Mouse (Mus musculus) spleen, postnatal 36 days (tissue): ENCODE measurements at regions not wholly inside any gene's neighbourhood (a gene's known extent, or its start where the extent isn't known, plus 50 kb on each side); places are given as distances from the start of the nearest gene placed in this dataset.

Experiments
- DNase-seq, 2 experiments: peaks; one replicate each; pipeline ENCODE4 v3.0.0; 2022; ENCODE audit warnings: low spot score in 2 of 2, mixed read lengths in 1 of 2

GRCm38 (mm10) chr2:172613891-172614391 is 64.5 kb downstream of the Tfap2c start:
- DNase-seq = no peak

DNA sequence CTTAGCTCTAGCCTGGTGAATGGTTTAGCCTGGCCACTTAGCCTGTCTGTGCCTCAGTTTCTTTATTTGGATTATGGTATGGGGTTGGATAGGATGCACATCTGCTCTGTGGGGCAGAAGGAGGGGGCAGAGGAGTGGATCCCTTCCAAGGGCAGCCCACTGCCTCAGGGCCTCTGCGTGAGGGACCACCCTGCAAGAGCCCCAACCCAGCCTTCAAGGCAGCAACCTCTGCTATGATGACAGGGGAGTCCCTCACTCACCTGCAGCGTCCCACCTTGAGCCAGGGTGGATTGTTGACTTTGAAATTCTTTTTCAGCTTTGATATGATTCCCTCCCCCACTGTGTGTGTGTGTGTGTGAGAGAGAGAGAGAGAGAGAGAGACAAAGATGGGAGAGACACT is 65.8 kb downstream of the Tfap2c start:
- DNase-seq = no peak

DNA sequence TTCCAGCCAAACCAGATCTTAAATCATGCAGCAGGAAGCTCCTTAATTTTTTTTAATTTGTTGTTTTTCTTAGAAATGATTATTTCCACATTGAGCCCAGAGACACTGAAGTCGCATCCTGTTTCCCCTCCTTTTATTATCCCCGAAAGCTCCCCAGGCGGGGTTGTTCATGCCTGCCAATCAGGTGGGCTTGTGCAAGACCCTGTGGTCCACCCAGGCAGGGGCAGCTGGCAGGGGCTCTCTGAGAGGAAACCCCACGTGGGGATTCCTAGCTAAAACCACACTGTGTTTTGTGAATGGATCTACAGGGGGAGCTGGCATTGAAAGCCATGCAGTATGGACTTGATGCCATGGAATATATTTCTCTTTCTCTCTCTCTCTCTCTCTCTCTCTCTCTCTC is 66.2 kb downstream of the Tfap2c start:
- no peak for DNase-seq

DNA sequence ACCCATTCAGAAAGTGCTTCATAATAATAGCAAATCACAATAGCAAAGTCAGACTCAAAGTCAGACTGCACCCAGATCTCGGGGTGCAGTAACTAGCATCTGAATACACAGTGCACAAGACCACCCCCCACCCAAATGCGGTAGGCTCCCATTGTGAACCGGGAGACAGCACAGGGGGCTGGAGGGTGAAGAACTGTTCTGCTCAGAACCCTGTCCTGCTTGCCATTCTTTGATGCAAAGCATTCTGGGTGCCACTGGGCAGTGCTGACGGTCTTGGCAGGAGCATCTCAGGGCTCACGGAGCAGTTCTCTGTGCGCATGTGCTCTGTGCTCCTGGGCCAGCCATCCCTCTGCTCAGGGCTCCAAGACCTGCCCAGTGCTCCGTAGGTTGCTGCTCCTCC is 69.8 kb downstream of the Tfap2c start:
- no peak for DNase-seq

- no peak for DNase-seq
These were observed 70.6 kb downstream of the Tfap2c start for GRCm38 (mm10) chr2:172620001-172620400.

DNA sequence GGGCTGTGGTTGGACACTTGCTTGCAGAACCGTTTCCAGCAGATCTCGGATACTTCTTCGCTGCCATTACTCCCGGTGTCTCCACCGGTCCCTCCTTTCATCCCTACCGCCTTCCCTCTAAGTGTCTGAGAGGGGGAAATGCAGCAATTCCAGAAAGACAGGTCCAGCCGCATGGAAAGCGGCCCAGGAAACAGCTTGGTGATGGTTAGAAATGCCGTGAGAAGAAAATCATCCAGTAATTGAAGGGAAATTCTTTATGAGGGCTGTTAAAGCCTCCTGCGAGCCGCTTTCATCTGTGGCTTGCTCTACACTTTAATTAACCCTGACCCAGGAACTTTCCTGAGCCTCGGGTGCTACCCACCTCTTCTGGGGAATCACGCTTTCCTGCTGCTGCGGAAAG is 74.3 kb downstream of the Tfap2c start:
- no peak for DNase-seq

GRCm38 (mm10) chr2:172627353-172628306 is 78.2 kb downstream of the Tfap2c start:
- DNase-seq = no peak

DNA sequence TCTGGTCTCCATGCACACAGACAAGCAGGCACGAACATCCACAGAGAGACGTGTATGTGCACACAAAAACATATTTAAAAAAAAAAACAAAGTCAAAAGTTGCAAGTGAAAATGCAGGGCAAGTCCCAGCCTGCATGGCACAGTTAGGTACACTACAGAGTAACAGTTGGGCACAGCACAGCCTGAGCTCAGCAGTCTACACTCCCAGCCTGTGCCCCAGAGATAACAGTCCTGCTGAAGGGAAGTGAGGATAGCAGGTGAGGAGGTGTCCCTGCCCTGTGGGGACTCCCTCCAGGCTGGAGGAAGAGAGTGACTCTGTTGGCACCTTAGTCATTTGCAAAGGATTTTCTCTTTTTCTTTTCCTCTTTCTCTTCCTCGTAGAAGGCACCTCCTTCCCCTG is 80.9 kb downstream of the Tfap2c start:
- no peak for DNase-seq

DNA sequence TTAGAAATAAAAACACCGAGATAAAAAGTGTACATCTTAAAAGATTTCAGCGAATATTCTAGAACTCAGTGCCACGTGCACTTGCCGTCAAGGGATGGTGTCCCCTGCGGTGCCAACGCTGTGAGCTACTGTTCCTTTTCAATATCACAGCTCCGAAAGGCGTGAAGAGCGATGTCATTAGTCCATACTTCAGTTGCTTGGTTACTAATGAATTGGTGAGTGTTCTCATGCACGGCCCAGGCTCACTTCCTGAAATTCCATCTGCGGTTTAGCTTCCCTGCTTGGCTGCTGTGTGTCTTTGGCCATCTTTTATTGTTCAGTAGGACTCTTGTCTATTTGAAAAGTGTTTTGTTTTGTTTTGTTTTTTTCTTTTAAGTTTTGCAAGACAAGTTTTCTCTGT is 93.2 kb downstream of the Tfap2c start:
- DNase-seq = no peak

DNA sequence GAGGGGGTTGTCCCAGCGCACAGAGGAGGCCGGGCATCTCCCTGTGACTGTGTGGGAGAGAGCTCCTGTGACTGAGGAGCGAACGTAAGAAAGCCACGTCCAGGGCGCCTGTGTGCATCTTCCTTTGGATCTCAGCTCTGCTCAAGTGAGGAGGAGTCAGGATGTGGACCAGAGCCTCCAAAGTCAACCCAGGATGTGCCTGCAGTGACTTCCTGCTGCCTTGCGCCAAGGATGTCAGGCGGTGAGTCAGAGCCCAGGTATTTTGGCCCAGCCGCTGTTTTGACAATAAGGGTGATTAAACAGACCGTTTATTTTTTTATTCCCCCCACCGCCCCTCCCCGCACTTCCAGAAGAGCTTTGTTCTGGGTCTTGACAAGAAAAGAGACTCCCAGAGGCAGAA is 94.5 kb downstream of the Tfap2c start:
- no peak for DNase-seq

GRCm38 (mm10) chr2:172644451-172644850 is 95.1 kb downstream of the Tfap2c start:
- no peak for DNase-seq

DNA sequence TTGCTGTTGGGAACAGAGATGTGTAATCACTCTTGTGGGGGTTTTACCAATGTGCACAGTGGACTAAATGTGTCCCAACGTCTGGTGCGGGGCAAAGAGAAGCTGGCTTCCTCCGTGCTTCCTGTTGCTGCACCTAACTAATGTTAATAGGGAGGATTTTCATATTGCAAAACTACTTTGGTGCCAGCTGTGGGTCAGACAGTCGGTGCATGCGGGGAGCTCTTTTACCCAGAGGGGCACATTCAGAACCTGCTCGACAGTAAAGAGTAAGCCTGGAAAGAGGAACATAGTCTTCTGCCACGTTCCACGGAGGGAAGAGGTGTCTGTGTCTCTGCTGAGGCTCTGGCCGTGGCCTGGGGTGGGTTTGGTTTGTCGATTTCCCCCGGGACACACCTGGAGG is 98.7 kb downstream of the Tfap2c start:
- no peak for DNase-seq

- DNase-seq = no peak
These were observed 111.1 kb downstream of the Tfap2c start for GRCm38 (mm10) chr2:172660479-172660878.

DNA sequence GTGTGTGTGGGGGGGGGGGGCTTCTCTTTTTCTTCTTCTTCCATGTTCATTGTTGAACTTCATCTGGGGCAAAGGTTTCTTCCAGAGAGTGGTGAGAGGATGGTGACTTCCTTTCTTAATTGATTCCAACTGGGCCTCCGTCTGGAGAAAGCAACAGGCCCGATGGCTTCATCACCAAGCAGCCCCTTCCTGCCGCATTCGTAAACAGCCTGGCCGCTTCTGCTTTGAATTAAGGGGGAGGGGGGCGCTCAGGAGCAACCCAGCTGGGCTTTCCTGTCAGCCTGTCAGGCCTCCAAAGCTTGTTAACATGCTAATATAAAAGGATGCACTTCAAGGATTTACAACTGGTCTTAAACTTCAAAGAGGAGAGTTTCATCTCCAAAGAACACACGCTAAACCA is 111.5 kb downstream of the Tfap2c start:
- no peak for DNase-seq

GRCm38 (mm10) chr2:172661418-172661980 is 112.1 kb downstream of the Tfap2c start:
- no peak for DNase-seq

- no peak for DNase-seq
These were observed 112.8 kb downstream of the Tfap2c start for GRCm38 (mm10) chr2:172662165-172662564.

GRCm38 (mm10) chr2:172663681-172664080 is 114.3 kb downstream of the Tfap2c start:
- no peak for DNase-seq

- DNase-seq = no peak
These were observed 123.7 kb downstream of the Tfap2c start for GRCm38 (mm10) chr2:172673081-172673480.

DNA sequence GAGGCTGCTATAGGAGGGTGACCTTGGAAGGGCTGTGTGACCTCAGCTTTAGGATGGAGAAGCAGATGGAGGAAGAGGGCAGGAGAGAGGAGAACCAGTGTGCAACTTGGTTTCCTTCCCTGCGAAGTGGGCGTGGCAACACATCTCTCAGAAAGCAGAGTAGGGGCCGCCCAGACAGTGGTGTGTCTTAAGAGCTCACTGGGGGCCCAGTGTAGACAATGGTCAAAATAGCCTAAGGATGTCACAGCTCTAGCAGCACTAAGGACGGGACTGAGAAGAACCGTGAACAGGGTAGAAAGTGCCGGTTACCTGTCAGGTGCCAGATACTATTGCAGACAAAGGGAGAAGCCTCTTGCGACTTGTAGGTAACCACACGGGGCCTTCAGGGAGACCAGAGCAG is 125.2 kb downstream of the Tfap2c start:
- no peak for DNase-seq

DNA sequence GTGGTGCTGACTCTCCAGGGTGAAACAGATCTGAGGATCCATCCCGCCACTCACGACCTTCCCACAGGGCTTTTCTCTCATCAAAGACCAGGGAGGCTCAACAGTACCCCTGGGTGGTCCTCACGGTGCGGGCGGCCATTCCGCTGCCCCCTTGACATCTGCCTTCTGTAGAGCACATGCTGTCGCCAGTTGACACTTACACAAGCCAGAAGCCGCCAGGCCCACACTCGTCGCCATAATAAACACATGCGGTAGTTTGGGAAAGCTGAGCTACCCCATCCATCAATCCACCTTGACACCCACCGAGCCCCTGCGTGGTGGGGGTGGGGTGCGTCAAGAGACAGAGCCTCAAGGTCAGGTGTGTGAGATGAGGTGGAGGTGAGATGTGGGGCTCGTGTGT is 125.7 kb downstream of the Tfap2c start:
- no peak for DNase-seq

DNA sequence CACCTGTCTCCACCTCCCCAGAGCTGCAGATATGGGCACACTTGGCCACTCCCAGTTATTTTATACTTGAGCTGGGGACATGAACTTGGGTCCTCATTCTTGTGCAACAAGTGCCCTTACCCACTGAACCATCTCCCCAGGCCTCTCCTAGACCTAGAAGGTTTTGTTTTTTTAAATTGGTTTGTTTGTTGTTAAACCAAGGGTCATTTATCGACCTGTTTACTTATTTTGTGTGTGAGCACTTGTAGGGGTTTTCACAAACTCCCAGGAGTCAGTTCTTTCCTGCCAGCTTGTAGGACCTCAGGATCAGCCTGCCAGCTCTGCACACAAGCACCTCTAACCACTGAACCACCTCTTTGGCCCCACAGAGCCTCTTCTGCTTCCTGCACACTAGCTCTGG is 140.8 kb downstream of the Tfap2c start:
- no peak for DNase-seq

DNA sequence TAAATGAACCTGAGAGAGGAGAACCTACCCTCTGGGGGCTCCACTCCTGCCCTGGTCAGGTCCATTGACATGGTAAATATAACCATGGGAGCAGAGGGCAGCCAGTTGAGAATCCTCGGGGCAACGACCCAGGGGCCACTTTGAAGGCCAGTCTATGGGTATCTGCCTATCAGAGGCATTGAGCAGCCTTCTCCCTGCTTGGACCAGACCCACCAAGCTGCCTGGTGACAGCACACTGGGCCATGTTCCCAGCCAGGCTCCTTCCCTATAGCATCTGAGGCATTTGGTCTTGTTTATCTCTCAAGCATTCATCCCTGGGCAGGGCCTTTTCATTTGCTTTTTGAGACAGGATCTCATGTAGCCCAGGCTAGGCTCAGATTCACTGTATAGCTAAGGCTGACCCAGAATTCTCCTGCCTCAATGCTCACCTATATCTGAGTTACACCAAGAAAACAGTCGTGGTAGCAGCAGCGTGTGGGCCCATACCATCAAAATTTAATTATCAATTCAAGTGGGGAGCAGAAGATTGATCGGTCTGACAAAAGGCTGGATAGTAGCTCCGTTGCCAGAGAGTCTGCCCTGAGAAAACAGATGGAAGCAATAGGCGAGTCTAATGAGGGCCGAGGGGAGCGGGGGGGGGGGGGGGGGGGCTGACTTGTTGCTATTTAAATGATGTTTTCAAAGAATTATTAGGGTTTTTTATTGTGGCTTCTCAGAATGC is 141.7 kb downstream of the Tfap2c start:
- no peak for DNase-seq

DNA sequence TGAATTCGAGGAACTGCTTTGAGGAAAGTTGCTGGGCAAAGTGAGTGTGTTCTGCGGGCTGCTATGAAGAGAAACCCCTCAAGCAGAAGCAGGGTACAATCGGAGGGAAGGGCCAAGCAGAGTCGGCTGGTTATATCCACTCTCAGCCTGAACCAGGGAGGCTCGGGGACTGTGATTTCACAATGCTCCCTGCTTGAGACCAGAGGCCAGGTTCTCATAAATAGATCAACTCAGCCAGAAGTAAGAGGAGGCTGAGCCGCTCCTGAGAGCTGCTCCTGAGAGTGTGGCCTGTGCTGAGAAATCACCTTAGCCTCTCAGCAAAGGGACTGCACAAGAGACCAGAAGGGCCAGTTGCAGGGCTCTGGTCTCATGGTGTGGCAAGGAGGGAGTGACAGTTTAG is 149.6 kb downstream of the Tfap2c start:
- DNase-seq = no peak
